Mouse (Mus musculus): Measurements from ENCODE around the gene Il16. TPM values are rescaled to one million over a fixed set of nuclear protein-coding genes. Genes with fewer than 3 reads are reported as not detected.
A peak's percentile ranks its signal among the peaks of the same experiment; 100 is the strongest.
"Not testable (repeated sequence)": the region's sequence is repeated elsewhere in the genome, so short reads cannot be mapped to it uniquely, and the experiment has no call there.

Il16 gene
- polyA plus RNA-seq, 1 experiment from 2014 or later, result 2.0 TPM

DNA sequence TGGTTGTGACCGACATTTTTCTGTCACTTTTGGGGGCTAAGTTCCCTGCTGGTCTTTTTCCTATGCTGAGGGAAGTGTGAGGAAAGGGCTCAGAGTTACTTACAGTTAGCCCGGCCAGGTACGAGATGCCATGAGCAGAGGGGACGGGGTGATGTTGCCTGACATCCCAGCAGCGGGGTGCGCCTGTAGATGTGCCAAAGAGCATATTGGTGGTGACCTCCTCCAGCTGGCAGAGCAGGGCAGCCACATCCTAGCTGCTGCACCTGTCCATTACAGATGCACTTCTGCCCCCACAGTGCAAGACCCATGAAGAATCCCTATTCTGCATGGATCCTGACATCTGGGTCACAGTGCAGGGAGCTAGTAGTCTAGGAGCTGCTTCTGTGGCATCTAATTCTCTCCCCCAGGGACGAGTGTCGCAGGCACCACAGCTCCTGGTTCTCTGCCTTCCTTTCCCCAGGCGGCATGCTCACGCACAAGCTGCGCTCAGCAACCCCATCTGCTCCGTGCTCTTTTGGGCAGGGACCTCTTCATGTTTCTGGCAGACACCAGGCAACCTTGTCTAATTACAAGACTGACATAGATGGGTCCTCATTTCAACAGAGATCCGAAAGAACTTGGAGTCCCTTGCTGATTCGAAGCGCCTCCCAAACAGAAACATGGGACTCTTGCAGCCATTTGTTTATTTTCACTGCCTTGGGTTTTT is 13.4 kb downstream of the Il16 start:
- no peak overlapping the region for H3K27ac ChIP-seq
- DNase-seq (ENCODE audit: low spot score), result peak; percentile 65
- H3K27me3 ChIP-seq (ENCODE audit: insufficient read depth, poor library complexity, severe bottlenecking), result no peaks in the 10 kb centered on the region
- no peaks in the 10 kb centered on the region for H3K4me1 ChIP-seq
- H3K4me3 ChIP-seq, result no peak overlapping the region
- H3K9me3 ChIP-seq, result no peaks in the 10 kb centered on the region
- WGBS, result 81% methylated on average over 15 of the region's 15 CpGs
- H3K36me3 ChIP-seq, result no peaks in the 10 kb centered on the region

DNA sequence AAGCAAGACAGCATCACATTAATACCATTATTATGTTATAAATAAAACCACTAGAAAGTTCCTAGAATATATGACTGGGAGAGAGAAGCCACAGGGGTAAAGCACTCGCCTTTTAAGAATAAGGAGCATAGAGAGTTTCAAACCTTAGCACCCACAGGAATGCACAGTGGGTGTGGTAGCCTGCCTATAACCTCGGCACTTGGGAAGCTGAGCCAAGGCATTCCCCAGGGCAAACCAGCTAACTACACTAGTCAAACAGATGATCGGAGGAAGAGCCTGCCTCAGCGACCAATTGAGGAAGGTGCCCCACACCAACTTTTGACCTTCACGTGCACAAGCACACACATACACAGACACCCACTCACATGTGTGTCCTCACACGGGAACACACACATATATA is 14.2 kb downstream of the Il16 start:
- no peaks in the 10 kb centered on the region for H3K27me3 ChIP-seq (ENCODE audit: insufficient read depth, poor library complexity, severe bottlenecking)
- H3K4me1 ChIP-seq, result peaks cover 4% of the 10 kb centered on the region; the same call in 1 of the 2 replicates
- WGBS, result 81% methylated on average over 6 of the region's 6 CpGs
- H3K27ac ChIP-seq, result no peak overlapping the region
- peak; percentile 30 for DNase-seq (ENCODE audit: low spot score)
- H3K4me3 ChIP-seq, result no peak overlapping the region
- H3K9me3 ChIP-seq, result no peaks in the 10 kb centered on the region
- H3K36me3 ChIP-seq, result no peaks in the 10 kb centered on the region

DNA sequence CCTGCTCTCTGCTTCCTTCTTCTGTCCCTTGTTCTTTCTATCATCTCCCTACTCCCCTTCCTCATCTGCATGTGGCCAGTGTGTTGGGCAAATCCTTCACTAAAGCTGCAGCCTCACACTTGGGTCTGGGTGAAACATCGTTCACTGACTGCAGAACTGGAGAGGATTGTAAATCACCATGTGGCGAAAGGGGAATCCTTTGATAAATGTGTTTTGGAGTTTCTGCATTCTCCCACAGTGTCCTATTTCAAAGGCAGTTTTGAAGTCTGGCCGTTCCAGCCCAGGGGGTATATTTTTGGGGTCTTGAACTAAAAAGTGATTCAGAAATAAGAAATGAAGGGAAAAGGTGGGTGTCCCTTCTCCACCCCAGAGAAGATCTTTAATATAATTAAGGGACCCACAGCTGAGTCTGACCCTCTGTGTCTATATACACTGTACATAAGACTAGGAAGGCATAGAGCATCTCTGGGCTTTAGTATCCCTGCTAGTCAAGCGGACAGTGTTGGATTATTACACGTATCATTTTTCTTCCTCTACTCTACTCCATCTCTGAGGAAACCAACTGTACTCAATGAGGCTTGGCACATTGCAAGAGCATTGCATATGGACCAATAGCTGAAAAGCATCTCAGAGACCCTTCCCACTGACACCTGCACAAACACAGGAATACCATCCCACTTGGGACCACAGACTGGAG is 18.4 kb downstream of the Il16 start:
- 61% methylated on average over 5 of the region's 5 CpGs for WGBS
- H3K4me3 ChIP-seq, result no peak overlapping the region
- H3K4me1 ChIP-seq, result peaks cover 23% of the 10 kb centered on the region; the same call in 1 of the 2 replicates
- H3K27ac ChIP-seq, result no peak overlapping the region
- DNase-seq (ENCODE audit: low spot score), result peak; percentile 47
- H3K27me3 ChIP-seq (ENCODE audit: insufficient read depth, poor library complexity, severe bottlenecking), result no peaks in the 10 kb centered on the region
- no peaks in the 10 kb centered on the region for H3K36me3 ChIP-seq
- H3K9me3 ChIP-seq, result no peaks in the 10 kb centered on the region

DNA sequence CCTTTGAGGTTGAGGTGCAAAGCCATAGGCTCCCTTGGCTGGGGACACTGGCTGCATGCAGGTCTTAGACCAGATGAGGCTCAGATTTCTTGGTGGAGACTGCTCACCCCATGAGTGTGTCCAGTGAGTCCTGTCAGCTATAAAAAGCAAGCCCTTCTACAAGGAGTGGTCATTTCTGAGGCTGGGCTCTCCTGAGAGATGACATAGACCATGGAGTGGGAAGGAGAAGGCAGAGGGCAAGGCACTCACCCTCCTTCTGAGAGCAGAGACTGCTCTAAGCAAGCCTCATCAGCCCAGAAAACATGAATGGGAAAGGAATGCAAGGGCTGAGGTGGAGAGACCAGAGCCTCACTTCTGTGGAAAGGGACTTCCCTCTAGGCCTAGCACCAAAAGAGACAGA is 19.7 kb downstream of the Il16 start:
- no peaks in the 10 kb centered on the region for H3K36me3 ChIP-seq
- peak; percentile 36 for DNase-seq (ENCODE audit: low spot score)
- H3K4me1 ChIP-seq, result peaks cover 23% of the 10 kb centered on the region; the same call in 1 of the 2 replicates
- no peak overlapping the region for H3K27ac ChIP-seq
- H3K9me3 ChIP-seq, result no peaks in the 10 kb centered on the region
- H3K4me3 ChIP-seq, result no peak overlapping the region
- H3K27me3 ChIP-seq (ENCODE audit: insufficient read depth, poor library complexity, severe bottlenecking), result no peaks in the 10 kb centered on the region

DNA sequence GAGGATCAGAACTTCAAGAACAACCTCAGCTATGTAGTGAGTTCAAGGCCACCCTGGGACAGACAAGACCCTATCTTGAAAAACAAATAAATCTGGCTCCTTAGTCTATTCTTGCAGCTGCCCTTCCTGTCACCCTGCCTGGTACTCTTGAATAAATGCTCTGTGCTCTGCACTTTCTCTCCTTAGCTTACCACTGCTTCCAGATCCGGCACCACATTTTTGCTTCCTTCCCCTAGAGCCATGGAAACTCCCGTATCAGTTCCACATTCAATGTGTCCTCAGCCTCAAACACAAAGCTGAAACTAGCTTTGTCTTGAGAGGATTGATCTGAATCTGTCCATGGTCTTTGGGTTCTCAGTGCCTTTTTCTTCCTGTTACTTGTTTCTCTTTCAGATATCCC is 21.0 kb downstream of the Il16 start:
- no peak overlapping the region for H3K27ac ChIP-seq
- H3K27me3 ChIP-seq (ENCODE audit: insufficient read depth, poor library complexity, severe bottlenecking), result no peaks in the 10 kb centered on the region
- WGBS, result 51% methylated on average over 2 of the region's 2 CpGs
- H3K4me1 ChIP-seq, result peaks cover 23% of the 10 kb centered on the region; the same call in 1 of the 2 replicates
- no peak for DNase-seq (ENCODE audit: low spot score)
- no peak overlapping the region for H3K4me3 ChIP-seq
- H3K9me3 ChIP-seq, result no peaks in the 10 kb centered on the region
- no peaks in the 10 kb centered on the region for H3K36me3 ChIP-seq

DNA sequence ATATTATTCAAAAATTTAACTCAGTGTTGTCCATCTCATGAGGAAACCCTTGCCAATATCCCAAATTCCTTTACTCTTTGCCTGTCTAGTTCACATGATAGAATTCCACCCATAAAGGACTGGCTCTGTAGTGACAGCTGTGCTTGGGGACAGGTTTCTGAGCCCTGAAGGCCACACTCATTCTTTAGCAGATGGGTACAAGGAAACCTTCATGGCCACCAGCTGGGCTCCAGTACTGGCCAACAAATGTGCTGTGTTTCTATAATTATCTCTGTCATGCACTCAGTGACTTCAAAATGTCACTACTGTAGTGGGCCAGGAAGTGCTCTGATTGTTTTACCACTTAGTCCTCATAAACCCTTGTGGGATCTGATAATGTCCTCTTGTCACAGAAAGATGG is 21.6 kb downstream of the Il16 start:
- Histone ChIP-seq H3K27ac (no peak overlapping the region), H3K9me3 (no peaks in the 10 kb centered on the region), H3K36me3 (no peaks in the 10 kb centered on the region), H3K4me1 (peaks cover 23% of the 10 kb centered on the region; the same call in 1 of the 2 replicates), H3K4me3 (no peak overlapping the region), H3K27me3 (ENCODE audit: insufficient read depth, poor library complexity, severe bottlenecking) (no peaks in the 10 kb centered on the region)
- DNase-seq (ENCODE audit: low spot score), result no peak

DNA sequence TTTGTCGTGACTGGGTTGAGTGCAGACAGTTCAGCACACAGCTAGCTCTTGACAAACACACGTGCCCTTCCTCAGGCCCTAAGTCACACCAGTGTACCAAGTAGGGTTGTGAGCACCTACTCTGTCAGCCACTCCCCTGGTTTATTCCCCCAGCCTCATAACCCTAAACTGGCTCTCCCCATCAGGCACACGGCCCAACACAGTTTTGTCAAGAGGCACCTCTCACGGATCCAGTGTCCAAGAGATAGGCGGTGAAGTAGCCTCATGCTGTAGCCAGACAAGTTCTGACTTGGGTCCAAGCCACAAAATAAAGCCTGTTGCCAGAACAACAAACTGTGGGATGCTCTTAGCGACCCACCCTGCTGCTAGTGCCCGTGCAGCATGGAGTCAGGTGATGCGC is 22.3 kb downstream of the Il16 start:
- peak; percentile 55 for DNase-seq (ENCODE audit: low spot score)
- peaks cover 23% of the 10 kb centered on the region; the same call in 1 of the 2 replicates for H3K4me1 ChIP-seq

DNA sequence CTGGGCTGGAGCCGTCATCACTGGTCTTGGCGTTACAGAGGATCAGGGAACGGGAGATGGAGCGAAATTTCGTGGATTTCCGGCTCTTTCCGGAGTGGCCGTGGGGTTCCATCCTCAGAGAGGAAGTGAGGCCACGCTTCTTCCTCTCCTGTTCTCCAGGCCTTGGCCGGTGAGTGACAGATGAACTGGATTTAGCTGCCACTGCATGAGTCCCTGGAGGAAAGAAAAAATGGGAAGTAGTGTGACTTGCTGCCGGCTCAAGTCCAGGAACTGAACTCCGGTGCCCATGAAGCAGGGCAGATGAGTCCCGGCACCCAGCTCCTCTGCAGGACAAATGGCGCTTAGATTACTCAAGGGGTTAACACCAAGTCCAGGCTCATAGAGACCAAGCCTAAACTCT is 23.0 kb downstream of the Il16 start:
- H3K36me3 ChIP-seq, result no peaks in the 10 kb centered on the region
- peaks cover 23% of the 10 kb centered on the region; the same call in 1 of the 2 replicates for H3K4me1 ChIP-seq
- 80% methylated on average over 14 of the region's 14 CpGs for WGBS
- no peak overlapping the region for H3K4me3 ChIP-seq
- H3K27me3 ChIP-seq (ENCODE audit: insufficient read depth, poor library complexity, severe bottlenecking), result no peaks in the 10 kb centered on the region
- DNase-seq (ENCODE audit: low spot score), result peak; percentile 24
- H3K27ac ChIP-seq, result no peak overlapping the region
- no peaks in the 10 kb centered on the region for H3K9me3 ChIP-seq

More for the DNA sequence above, 22.3 kb downstream of the Il16 start:
- no peak overlapping the region for H3K27ac ChIP-seq
- WGBS, result 83% methylated on average over 8 of the region's 8 CpGs
- no peak overlapping the region for H3K4me3 ChIP-seq
- no peaks in the 10 kb centered on the region for H3K36me3 ChIP-seq
- no peaks in the 10 kb centered on the region for H3K9me3 ChIP-seq
- no peaks in the 10 kb centered on the region for H3K27me3 ChIP-seq (ENCODE audit: insufficient read depth, poor library complexity, severe bottlenecking)

DNA sequence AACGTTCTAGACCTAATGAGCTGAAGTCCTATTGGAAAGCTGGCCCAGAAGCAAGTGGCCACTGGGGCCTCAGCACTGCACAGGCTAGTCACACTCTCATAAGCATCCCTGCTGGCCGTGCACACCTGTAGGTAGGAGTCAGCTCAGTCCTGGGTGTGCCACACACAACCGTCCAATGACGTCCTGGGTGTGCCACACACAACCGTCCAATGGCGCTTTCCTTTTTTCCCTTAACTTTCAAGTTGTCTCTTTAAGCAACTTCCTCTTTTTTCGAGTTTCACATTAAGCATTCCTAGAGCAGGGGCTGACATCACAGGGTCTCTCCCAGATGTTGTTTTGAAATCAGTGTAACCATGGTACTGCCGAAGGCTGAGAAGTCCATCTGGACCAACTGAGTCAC is 25.3 kb downstream of the Il16 start:
- no peaks in the 10 kb centered on the region for H3K9me3 ChIP-seq
- H3K4me3 ChIP-seq, result no peak overlapping the region
- 74% methylated on average over 8 of the region's 8 CpGs for WGBS
- no peaks in the 10 kb centered on the region for H3K36me3 ChIP-seq
- DNase-seq (ENCODE audit: low spot score), result peak; percentile 36
- H3K27ac ChIP-seq, result no peak overlapping the region
- H3K27me3 ChIP-seq (ENCODE audit: insufficient read depth, poor library complexity, severe bottlenecking), result no peaks in the 10 kb centered on the region
- H3K4me1 ChIP-seq, result peaks cover 11% of the 10 kb centered on the region; the same call in 1 of the 2 replicates

DNA sequence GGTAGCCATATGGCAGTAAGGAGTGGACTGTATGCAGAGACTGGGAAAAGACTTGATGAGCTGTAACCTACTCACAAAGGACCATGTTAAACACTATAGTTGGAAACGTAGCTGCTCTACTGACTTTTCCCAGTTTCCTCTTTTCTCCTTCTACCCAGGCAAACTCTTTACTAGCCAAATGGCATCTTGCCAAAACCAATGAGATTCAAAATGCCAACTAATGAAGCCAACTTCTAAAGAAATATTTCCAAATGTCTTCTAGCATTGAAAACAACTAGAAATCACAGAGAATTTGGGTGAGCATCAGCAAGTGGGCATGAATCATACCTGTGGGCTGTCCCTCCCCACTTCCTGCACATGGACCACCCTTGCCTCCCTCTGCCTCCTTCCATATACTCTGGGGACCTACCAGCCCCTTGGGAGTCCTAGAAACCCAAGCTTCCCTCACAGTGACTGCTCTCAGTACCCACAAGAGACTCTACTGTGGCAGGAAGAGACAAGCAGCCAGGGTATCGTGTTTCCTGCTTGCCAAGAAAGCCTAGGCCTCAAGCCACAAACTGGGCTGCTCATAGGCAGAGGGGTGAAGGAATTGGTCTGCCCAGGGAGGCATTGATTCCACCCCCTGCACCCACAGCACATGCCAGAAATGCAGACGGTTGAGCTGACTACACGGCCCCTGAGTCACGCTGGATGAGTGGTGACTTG is 28.4 kb downstream of the Il16 start:
- Histone ChIP-seq H3K36me3 (no peaks in the 10 kb centered on the region), H3K4me1 (no peaks in the 10 kb centered on the region), H3K27ac (no peak overlapping the region), H3K27me3 (ENCODE audit: insufficient read depth, poor library complexity, severe bottlenecking) (no peaks in the 10 kb centered on the region), H3K9me3 (no peaks in the 10 kb centered on the region), H3K4me3 (no peak overlapping the region)
- peak; percentile 63 for DNase-seq (ENCODE audit: low spot score)
- WGBS, result 71% methylated on average over 5 of the region's 5 CpGs

DNA sequence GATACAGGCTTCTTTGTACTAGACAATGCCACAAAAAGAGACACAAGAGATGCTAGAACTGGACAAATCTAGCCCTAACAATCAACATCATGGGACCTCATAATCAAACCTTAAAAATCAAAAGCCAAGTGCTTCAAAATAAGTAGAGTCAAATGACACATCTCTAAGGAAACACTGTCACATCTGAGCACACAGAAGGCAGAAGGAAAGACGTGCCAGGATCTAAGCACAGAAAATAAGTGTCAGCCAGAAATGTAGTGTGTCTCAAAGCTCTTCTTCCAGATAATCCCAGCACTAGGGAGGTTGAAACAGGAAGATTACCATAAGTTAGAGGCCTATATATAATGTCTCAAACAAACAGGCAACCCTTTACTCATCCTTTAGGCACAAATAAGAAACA is 31.9 kb downstream of the Il16 start:
- H3K4me1 ChIP-seq, result no peaks in the 10 kb centered on the region
- H3K27ac ChIP-seq, result no peak overlapping the region
- DNase-seq (ENCODE audit: low spot score), result no peak
- H3K27me3 ChIP-seq (ENCODE audit: insufficient read depth, poor library complexity, severe bottlenecking), result no peaks in the 10 kb centered on the region
- 74% methylated on average over 1 of the region's 1 CpGs for WGBS
- H3K4me3 ChIP-seq, result no peak overlapping the region
- no peaks in the 10 kb centered on the region for H3K36me3 ChIP-seq
- H3K9me3 ChIP-seq, result no peaks in the 10 kb centered on the region

DNA sequence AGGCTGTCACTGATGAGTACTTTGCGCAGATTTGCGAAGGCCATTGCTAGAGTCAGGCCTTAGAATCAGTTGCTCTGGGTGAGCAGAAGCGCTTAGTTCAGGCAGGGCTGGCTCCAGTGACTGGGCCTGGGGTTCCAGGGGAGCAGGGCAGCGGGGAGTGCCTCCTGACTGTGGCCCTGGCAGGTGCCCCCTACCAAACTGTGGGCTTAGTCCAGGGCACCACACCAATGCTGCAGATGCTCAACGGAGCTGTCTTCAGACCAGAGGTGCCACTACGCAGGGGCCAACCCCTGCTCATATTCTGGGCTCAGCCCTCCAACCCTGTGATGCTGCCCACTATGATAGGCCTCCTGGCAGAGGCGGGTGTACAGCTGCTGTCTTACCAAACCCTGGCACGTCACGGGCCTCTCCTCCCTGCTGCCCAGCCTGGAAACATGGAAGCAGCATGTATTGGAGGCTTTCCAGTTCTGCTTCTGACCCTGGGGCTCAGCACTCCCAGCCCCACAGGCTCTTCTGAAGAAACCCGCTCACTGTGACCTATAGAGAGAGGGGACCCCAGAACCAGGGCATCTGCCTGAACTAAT is 33.8 kb downstream of the Il16 start:
- H3K36me3 ChIP-seq; H3K27me3 ChIP-seq (ENCODE audit: insufficient read depth, poor library complexity, severe bottlenecking); H3K9me3 ChIP-seq; H3K27ac ChIP-seq; H3K4me3 ChIP-seq; H3K4me1 ChIP-seq; DNase-seq (ENCODE audit: low spot score): not testable (repeated sequence)
- WGBS, result 75% methylated on average over 10 of the region's 10 CpGs

Data from heart, embryonic 10.5 days (tissue).